Mouse (Mus musculus) cortical plate, adult 2 months (tissue): Measurements from ENCODE around the gene March6. TPM values are rescaled to one million over a fixed set of nuclear protein-coding genes. Genes with fewer than 3 reads are reported as not detected.

Experiments used
- H3K27ac ChIP-seq: fragments of 200-500 bp; 2 replicates; pipeline ENCODE4 v1.5.1; 2012; ENCODE audit warnings: low read length, control low read depth, inconsistent platforms; ENCODE audit not compliant: insufficient read depth
- H3K4me1 ChIP-seq: fragments of 200-500 bp; 2 replicates; pipeline ENCODE4 v1.6.1; 2011; ENCODE audit warnings: low read length; ENCODE audit not compliant: control insufficient read depth, insufficient read depth
- H3K4me3 ChIP-seq: fragments of 200-500 bp; 2 replicates; pipeline ENCODE4 v1.5.1; 2011; ENCODE audit warnings: mild to moderate bottlenecking, low read length, control low read depth; ENCODE audit not compliant: insufficient read depth
- CTCF ChIP-seq: fragments of 200-500 bp; IDR thresholded peaks from 2 replicates; pipeline ENCODE4 v1.5.1; 2011; ENCODE audit warnings: mild to moderate bottlenecking, control low read depth, low read length; ENCODE audit not compliant: insufficient read depth; ENCODE audit errors: extremely low read depth
- POLR2A ChIP-seq: fragments of 200-500 bp; IDR thresholded peaks from 2 replicates; pipeline ENCODE4 v1.6.1; 2011; ENCODE audit warnings: mild to moderate bottlenecking, low read length, control low read depth; ENCODE audit not compliant: insufficient read depth; ENCODE audit errors: extremely low read depth
- polyA plus RNA-seq: library from polyadenylated mRNA; depleted of rRNA; stranded (reverse); fragments of >200 nt; gene quantifications from 2 replicates; pipeline ENCODE4 v1.2.3, GENCODE M21; 2012

Gene March6
- polyA plus RNA-seq, 1 experiment: 84.0 TPM

GRCm38 (mm10) chr15:31545058-31545457 lies 14.2 kb upstream of the March6 start:
- Histone ChIP-seq H3K4me3 (no peak overlapping the region), H3K27ac (no peak overlapping the region), H3K4me1 (peaks cover 3% of the 10 kb centered on the region; the same call in 1 of the 2 replicates)
- TF ChIP-seq CTCF: no peak
- TF ChIP-seq POLR2A: no peak

GRCm38 (mm10) chr15:31543246-31543645 lies 12.4 kb upstream of the March6 start:
- Histone ChIP-seq H3K4me1 (peaks cover 3% of the 10 kb centered on the region; the same call in 1 of the 2 replicates), H3K4me3 (no peak overlapping the region), H3K27ac (no peak overlapping the region)
- TF ChIP-seq POLR2A (no peak), CTCF (no peak)

GRCm38 (mm10) chr15:31542013-31542958 lies 11.4 kb upstream of the March6 start:
- TF ChIP-seq POLR2A: no peak
- TF ChIP-seq CTCF: no peak
- Histone ChIP-seq H3K27ac (peak overlapping the region; percentile 61; the same call in 1 of the 2 replicates), H3K4me3 (no peak overlapping the region), H3K4me1 (peaks cover 3% of the 10 kb centered on the region; the same call in 1 of the 2 replicates)

GRCm38 (mm10) chr15:31540513-31540802 lies 9.6 kb upstream of the March6 start:
- H3K4me3 ChIP-seq: no peak overlapping the region
- H3K27ac ChIP-seq: peak overlapping the region; percentile 21; the same call in 1 of the 2 replicates
- peaks cover 11% of the 10 kb centered on the region for H3K4me1 ChIP-seq
- no peak for TF ChIP-seq CTCF
- TF ChIP-seq POLR2A: no peak

- H3K4me1 ChIP-seq: peaks cover 11% of the 10 kb centered on the region
- no peak overlapping the region for H3K4me3 ChIP-seq
- H3K27ac ChIP-seq: no peak overlapping the region; the same call in 1 of the 2 replicates
- TF ChIP-seq CTCF (no peak), POLR2A (no peak)
These were observed 9.0 kb upstream of the March6 start for GRCm38 (mm10) chr15:31539643-31540512.

GRCm38 (mm10) chr15:31538346-31538745 lies 7.5 kb upstream of the March6 start:
- Histone ChIP-seq H3K4me1 (peaks cover 11% of the 10 kb centered on the region), H3K27ac (no peak overlapping the region), H3K4me3 (no peak overlapping the region)
- TF ChIP-seq CTCF: no peak
- TF ChIP-seq POLR2A: no peak

- H3K4me3 ChIP-seq: no peak overlapping the region
These were observed 6.9 kb upstream of the March6 start for GRCm38 (mm10) chr15:31537706-31538105.

GRCm38 (mm10) chr15:31536051-31536737 lies 5.3 kb upstream of the March6 start:
- H3K4me3 ChIP-seq: no peak overlapping the region
- TF ChIP-seq CTCF: no peak
- no peak for TF ChIP-seq POLR2A
- H3K4me1 ChIP-seq: peaks cover 9% of the 10 kb centered on the region
- H3K27ac ChIP-seq: 0 out of 2 replicates have a peak overlapping the region, but pooled peaks have one; percentile 38

More at GRCm38 (mm10) chr15:31537706-31538105, 6.9 kb upstream of the March6 start:
- H3K4me1 ChIP-seq: peaks cover 11% of the 10 kb centered on the region
- TF ChIP-seq POLR2A (no peak), CTCF (no peak)
- H3K27ac ChIP-seq: no peak overlapping the region

GRCm38 (mm10) chr15:31535259-31535855 lies 4.5 kb upstream of the March6 start:
- TF ChIP-seq CTCF (no peak), POLR2A (no peak)
- no peak overlapping the region for H3K4me3 ChIP-seq
- peaks cover 9% of the 10 kb centered on the region for H3K4me1 ChIP-seq
- peak overlapping the region; percentile 22; the same call in 1 of the 2 replicates for H3K27ac ChIP-seq
